In the genomic region with DNA sequence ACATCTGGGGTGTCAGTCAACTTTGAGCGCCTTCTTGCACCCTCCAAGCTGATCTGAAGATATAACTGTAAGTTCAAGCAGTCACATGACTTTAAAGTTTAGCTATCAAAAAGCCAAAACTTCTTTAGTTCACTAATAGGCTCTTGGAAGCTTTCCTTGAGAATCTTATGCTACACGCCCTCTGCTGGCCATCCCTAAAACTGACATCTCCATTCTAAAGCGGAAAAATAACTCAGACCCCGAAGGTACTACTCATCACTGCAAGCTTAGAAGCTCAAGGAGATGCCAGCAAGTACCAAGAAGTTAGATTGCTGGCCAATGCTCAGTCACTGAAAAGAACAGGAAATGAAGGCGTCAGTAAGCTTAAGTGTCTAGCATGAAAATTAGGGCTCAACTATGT, we compare ENCODE assay signal across 8 mouse cellular contexts. TPM values are rescaled to one million over a fixed set of nuclear protein-coding genes. Genes with fewer than 3 reads are reported as not detected.
A peak's percentile ranks its signal among the peaks of the same experiment; 100 is the strongest.
DNase-seq lines count a peak whose midpoint lies in the region; ATAC-seq lines count a peak whose summit lies in the region.

No protein-coding gene starts in this region.

- WGBS in kidney, embryonic 16.5 days, result 7% methylated on average over 5 of the region's 5 CpGs
- 5% methylated on average over 5 of the region's 5 CpGs for WGBS in hindbrain, embryonic 13.5 days
- 12% methylated on average over 5 of the region's 5 CpGs for WGBS in limb, embryonic 10.5 days
- WGBS in neural tube, embryonic 11.5 days, result 12% methylated on average over 5 of the region's 5 CpGs

- no peaks in the 10 kb centered on the region for H3K27me3 ChIP-seq in kidney, embryonic 16.5 days (ENCODE audit: insufficient read depth, low read length)
- peaks cover 8% of the 10 kb centered on the region; the same call in 1 of the 2 replicates for H3K27me3 ChIP-seq in hindbrain, embryonic 13.5 days
- peaks cover 25% of the 10 kb centered on the region for H3K27me3 ChIP-seq in limb, embryonic 10.5 days (ENCODE audit: low read depth, poor library complexity, severe bottlenecking)
- H3K27me3 ChIP-seq in neural tube, embryonic 11.5 days (ENCODE audit: control insufficient read depth, insufficient read depth, low read length), result 0 out of 2 replicates have a peak, but pooled peaks cover 2% of the 10 kb centered on the region

- H3K4me1 ChIP-seq in kidney, embryonic 16.5 days (ENCODE audit: insufficient read depth, low read length), result peaks cover 12% of the 10 kb centered on the region
- peaks cover 46% of the 10 kb centered on the region for H3K4me1 ChIP-seq in hindbrain, embryonic 13.5 days (replicated peaks)
- H3K4me1 ChIP-seq in limb, embryonic 10.5 days, result peaks cover 27% of the 10 kb centered on the region
- H3K4me1 ChIP-seq in neural tube, embryonic 11.5 days (ENCODE audit: control insufficient read depth, insufficient read depth, low read length), result peaks cover 15% of the 10 kb centered on the region

- ATAC-seq in kidney, embryonic 16.5 days (ENCODE audit: low FRiP score, low TSS enrichment), result no peak
- ATAC-seq in hindbrain, embryonic 13.5 days (ENCODE audit: low FRiP score), result no peak
- no peak for ATAC-seq in neural tube, embryonic 11.5 days (ENCODE audit: insufficient read depth, low FRiP score, low TSS enrichment)

- H3K27ac ChIP-seq in kidney, embryonic 16.5 days (ENCODE audit: low read length), result no peak overlapping the region
- peak overlapping the region; percentile 87 for H3K27ac ChIP-seq in hindbrain, embryonic 13.5 days
- no peak overlapping the region for H3K27ac ChIP-seq in limb, embryonic 10.5 days
- no peak overlapping the region for H3K27ac ChIP-seq in neural tube, embryonic 11.5 days (ENCODE audit: low read depth, low read length)

- no peak overlapping the region for H3K9ac ChIP-seq in kidney, embryonic 16.5 days (replicated peaks; ENCODE audit: low read length)
- 0 out of 2 replicates have a peak overlapping the region, but pooled peaks have one; percentile 56 for H3K9ac ChIP-seq in hindbrain, embryonic 13.5 days
- H3K9ac ChIP-seq in neural tube, embryonic 11.5 days (ENCODE audit: low read length), result no peak overlapping the region

- no peak overlapping the region for H3K4me3 ChIP-seq in kidney, embryonic 16.5 days (ENCODE audit: low read length)
- H3K4me3 ChIP-seq in hindbrain, embryonic 13.5 days, result no peak overlapping the region
- no peak overlapping the region for H3K4me3 ChIP-seq in limb, embryonic 10.5 days
- no peak overlapping the region for H3K4me3 ChIP-seq in neural tube, embryonic 11.5 days (ENCODE audit: low read depth, low read length)

- H3K36me3 ChIP-seq in kidney, embryonic 16.5 days (ENCODE audit: insufficient read depth, low read length), result no peaks in the 10 kb centered on the region
- peaks cover 4% of the 10 kb centered on the region; the same call in 1 of the 2 replicates for H3K36me3 ChIP-seq in hindbrain, embryonic 13.5 days
- no peaks in the 10 kb centered on the region for H3K36me3 ChIP-seq in limb, embryonic 10.5 days
- H3K36me3 ChIP-seq in neural tube, embryonic 11.5 days (ENCODE audit: control insufficient read depth, insufficient read depth, low read length), result no peaks in the 10 kb centered on the region

- DNase-seq in kidney, adult 18-20 months, result peak; percentile 59
- peak; percentile 75 for DNase-seq in NIH3T3 (ENCODE audit: low read depth)
- peak; percentile 70 to 80 for DNase-seq in cerebellum, postnatal 25 days
- peak; percentile 74 for DNase-seq in limb, embryonic 10.5 days (ENCODE audit: low spot score)
- DNase-seq in neural tube, embryonic 11.5 days (ENCODE audit: low spot score), result peak; percentile 61
- DNase-seq in urinary bladder, postnatal 4 days (ENCODE audit: low spot score in 2 of 2), result no peak

- no peaks in the 10 kb centered on the region for H3K9me3 ChIP-seq in kidney, embryonic 16.5 days (ENCODE audit: low read length)
- no peaks in the 10 kb centered on the region for H3K9me3 ChIP-seq in hindbrain, embryonic 13.5 days
- H3K9me3 ChIP-seq in limb, embryonic 10.5 days (replicated peaks), result no peaks in the 10 kb centered on the region
- no peaks in the 10 kb centered on the region for H3K9me3 ChIP-seq in neural tube, embryonic 11.5 days (ENCODE audit: control insufficient read depth, low read length)

- H3K4me2 ChIP-seq in kidney, embryonic 16.5 days (replicated peaks; ENCODE audit: low read depth, low read length), result no peak overlapping the region
- H3K4me2 ChIP-seq in hindbrain, embryonic 13.5 days, result peak overlapping the region; percentile 41
- H3K4me2 ChIP-seq in neural tube, embryonic 11.5 days (ENCODE audit: low read depth), result no peak overlapping the region

RNA-seq across cellular contexts. Expression of a gene that starts 3.7 kb away (rescaled TPM):
- polyA plus RNA-seq in kidney, embryonic 16.5 days (2015; fragmentation: Nextera tagmentation; extraction: Ambion mirVana), result 7.3 and 7.5 TPM in 2 replicates
- 51.0 and 51.2 TPM in 2 replicates for polyA plus RNA-seq in hindbrain, embryonic 13.5 days (2015; fragmentation: Nextera tagmentation; extraction: Ambion mirVana)
- polyA plus RNA-seq in limb, embryonic 10.5 days (2016; fragmentation: Nextera tagmentation; extraction: Ambion mirVana), result 7.0 and 8.8 TPM in 2 replicates
- polyA plus RNA-seq in neural tube, embryonic 11.5 days (2014; fragmentation: Nextera tagmentation; extraction: Ambion mirVana), result 21.3 and 21.5 TPM in 2 replicates

RNA-seq across cellular contexts. Expression of a gene that starts 23.5 kb away (rescaled TPM):
- polyA plus RNA-seq in kidney, embryonic 16.5 days (2015; fragmentation: Nextera tagmentation; extraction: Ambion mirVana), result 0.39 and 1.7 TPM in 2 replicates
- 0.63 and 0.70 TPM in 2 replicates for polyA plus RNA-seq in hindbrain, embryonic 13.5 days (2015; fragmentation: Nextera tagmentation; extraction: Ambion mirVana)
- polyA plus RNA-seq in limb, embryonic 10.5 days (2016; fragmentation: Nextera tagmentation; extraction: Ambion mirVana), result 0.51 and 0.87 TPM in 2 replicates
- polyA plus RNA-seq in neural tube, embryonic 11.5 days (2014; fragmentation: Nextera tagmentation; extraction: Ambion mirVana), result 0.39 and 0.56 TPM in 2 replicates

RNA-seq across cellular contexts. Expression of a gene that starts 29.5 kb away (rescaled TPM):
- polyA plus RNA-seq in kidney, embryonic 16.5 days (2015; fragmentation: Nextera tagmentation; extraction: Ambion mirVana), result 0.44 and 0.79 TPM in 2 replicates
- 21.7 and 23.0 TPM in 2 replicates for polyA plus RNA-seq in hindbrain, embryonic 13.5 days (2015; fragmentation: Nextera tagmentation; extraction: Ambion mirVana)
- 0.16 TPM in 1 of 2 replicates, not detected in the other for polyA plus RNA-seq in limb, embryonic 10.5 days (2016; fragmentation: Nextera tagmentation; extraction: Ambion mirVana)
- 2.7 and 3.6 TPM in 2 replicates for polyA plus RNA-seq in neural tube, embryonic 11.5 days (2014; fragmentation: Nextera tagmentation; extraction: Ambion mirVana)

RNA-seq across cellular contexts. Expression of a gene that starts 54.4 kb away (rescaled TPM):
- polyA plus RNA-seq in kidney, embryonic 16.5 days (2015; fragmentation: Nextera tagmentation; extraction: Ambion mirVana), result 560 and 578 TPM in 2 replicates
- polyA plus RNA-seq in hindbrain, embryonic 13.5 days (2015; fragmentation: Nextera tagmentation; extraction: Ambion mirVana), result 524 and 526 TPM in 2 replicates
- 650 and 691 TPM in 2 replicates for polyA plus RNA-seq in limb, embryonic 10.5 days (2016; fragmentation: Nextera tagmentation; extraction: Ambion mirVana)
- 664 and 691 TPM in 2 replicates for polyA plus RNA-seq in neural tube, embryonic 11.5 days (2014; fragmentation: Nextera tagmentation; extraction: Ambion mirVana)

Comparison
In these comparisons a context has a peak if more than half of its experiments do, and no peak if none do; other contexts are left out.
1. DNase-seq: peak in kidney, adult 18-20 months (single experiment), NIH3T3 (single experiment), cerebellum, postnatal 25 days (2 of 2), limb, embryonic 10.5 days (single experiment) and neural tube, embryonic 11.5 days (single experiment); none in urinary bladder, postnatal 4 days (0 of 2).